Mouse (Mus musculus) midbrain, embryonic 10.5 days (tissue): Measurements from ENCODE around the gene Ctdnep1. TPM values are rescaled to one million over a fixed set of nuclear protein-coding genes. Genes with fewer than 3 reads are reported as not detected.

Experiments used
- DNase-seq: peaks from one replicate; pipeline ENCODE4 v3.0.0-alpha.2; 2017; ENCODE audit warnings: low spot score
- H3K27ac ChIP-seq: fragments of 300-500 bp; sonication (generic); replicated peaks from 2 replicates; pipeline ENCODE4 v1.5.1; 2016; ENCODE audit warnings: mild to moderate bottlenecking
- H3K27me3 ChIP-seq: fragments of 300-500 bp; sonication (generic); 2 replicates; pipeline ENCODE4 v1.6.1; 2016; ENCODE audit warnings: low read depth, mild to moderate bottlenecking; ENCODE audit not compliant: poor library complexity, severe bottlenecking
- H3K36me3 ChIP-seq: fragments of 300-500 bp; sonication (generic); 2 replicates; pipeline ENCODE4 v1.6.1; 2016; ENCODE audit warnings: mild to moderate bottlenecking, moderate library complexity
- H3K4me1 ChIP-seq: fragments of 300-500 bp; sonication (generic); 2 replicates; pipeline ENCODE4 v1.6.1; 2016
- H3K4me3 ChIP-seq: fragments of 300-500 bp; sonication (generic); 2 replicates; pipeline ENCODE4 v1.5.1; 2016; ENCODE audit warnings: mild to moderate bottlenecking, moderate library complexity
- H3K9me3 ChIP-seq: fragments of 300-500 bp; sonication (generic); replicated peaks from 2 replicates; pipeline ENCODE4 v1.6.1; 2016; ENCODE audit warnings: mild to moderate bottlenecking
- WGBS: fragments of 180-500 bp; shearing (Covaris S2); methylation state at CpG from one replicate; pipeline ENCODE4 v1.1.7; 2016; 5-methylcytosine and 5-hydroxymethylcytosine counted together
- polyA plus RNA-seq: library from polyadenylated mRNA; unstranded; fragments of >200 nt; fragmentation: Nextera tagmentation; extraction: Ambion mirVana; gene quantifications from 2 replicates; pipeline ENCODE4 v1.2.1, GENCODE M21; 2016

Gene Ctdnep1
- polyA plus RNA-seq, 1 experiment from 2014 or later: 26.3 TPM

- Histone ChIP-seq H3K4me1 (peaks cover 15% of the 10 kb centered on the region), H3K36me3 (peaks cover 77% of the 10 kb centered on the region)
- 87% methylated on average over 4 of the region's 4 CpGs for WGBS
Observed at GRCm38 (mm10) chr11:69976271-69976670, 4.7 kb upstream of the Ctdnep1 start.

GRCm38 (mm10) chr11:69979827-69980195 is 1.1 kb upstream of the Ctdnep1 start:
- no peaks in the 10 kb centered on the region for H3K9me3 ChIP-seq
- 4% methylated on average over 16 of the region's 16 CpGs for WGBS
- no peaks in the 10 kb centered on the region for H3K27me3 ChIP-seq
- H3K36me3 ChIP-seq: peaks cover 62% of the 10 kb centered on the region
- peak overlapping the region; percentile 99 for H3K4me3 ChIP-seq
- H3K4me1 ChIP-seq: peaks cover 39% of the 10 kb centered on the region
- peak overlapping the region; percentile 99 for H3K27ac ChIP-seq
- DNase-seq: no peak

More at GRCm38 (mm10) chr11:69976271-69976670, 4.7 kb upstream of the Ctdnep1 start:
- no peak overlapping the region for H3K4me3 ChIP-seq
- H3K9me3 ChIP-seq: no peaks in the 10 kb centered on the region
- no peak overlapping the region for H3K27ac ChIP-seq
- DNase-seq: no peak
- H3K27me3 ChIP-seq: no peaks in the 10 kb centered on the region

GRCm38 (mm10) chr11:69980196-69981140 is 488 bp upstream of the Ctdnep1 start:
- WGBS: under 1% methylated on average over 53 of the region's 60 CpGs

GRCm38 (mm10) chr11:69982225-69982624 is 1.3 kb downstream of the Ctdnep1 start, which contains the start of gene Elp5:
Elp5 (minus strand) TSS chr11:69982517.
- Histone ChIP-seq H3K4me1 (peaks cover 39% of the 10 kb centered on the region), H3K36me3 (peaks cover 60% of the 10 kb centered on the region), H3K4me3 (peak within 1 kb of the TSS; percentile 99), H3K27me3 (no peaks in the 10 kb centered on the region), H3K27ac (peak within 1 kb of the TSS; percentile 99), H3K9me3 (no peaks in the 10 kb centered on the region)
- no peak for DNase-seq
- 65% methylated on average over 8 of the region's 8 CpGs for WGBS

More at GRCm38 (mm10) chr11:69980196-69981140, 488 bp upstream of the Ctdnep1 start:
- H3K36me3 ChIP-seq: peaks cover 62% of the 10 kb centered on the region
- H3K27ac ChIP-seq: peak overlapping the region; percentile 99
- H3K27me3 ChIP-seq: no peaks in the 10 kb centered on the region
- H3K4me1 ChIP-seq: peaks cover 39% of the 10 kb centered on the region
- peak; percentile 99 for DNase-seq
- H3K9me3 ChIP-seq: no peaks in the 10 kb centered on the region
- peak overlapping the region; percentile 99 for H3K4me3 ChIP-seq

- WGBS: 37% methylated on average over 5 of the region's 5 CpGs
- H3K9me3 ChIP-seq: no peaks in the 10 kb centered on the region
- no peak for DNase-seq
- peak overlapping the region; percentile 18; the same call in 1 of the 2 replicates for H3K27ac ChIP-seq
- H3K4me3 ChIP-seq: peak overlapping the region; percentile 99
- no peaks in the 10 kb centered on the region for H3K27me3 ChIP-seq
- peaks cover 39% of the 10 kb centered on the region for H3K4me1 ChIP-seq
- peaks cover 60% of the 10 kb centered on the region for H3K36me3 ChIP-seq
Observed at GRCm38 (mm10) chr11:69982877-69983276, 1.9 kb downstream of the Ctdnep1 start.

GRCm38 (mm10) chr11:69983377-69983776 is 2.4 kb downstream of the Ctdnep1 start:
- DNase-seq: no peak
- Histone ChIP-seq H3K4me1 (peaks cover 39% of the 10 kb centered on the region), H3K4me3 (peak overlapping the region; percentile 99), H3K9me3 (no peaks in the 10 kb centered on the region), H3K36me3 (peaks cover 60% of the 10 kb centered on the region), H3K27ac (0 out of 2 replicates have a peak overlapping the region, but pooled peaks have one; percentile 18), H3K27me3 (no peaks in the 10 kb centered on the region)
- 87% methylated on average over 4 of the region's 4 CpGs for WGBS

GRCm38 (mm10) chr11:69984431-69984830 is 3.5 kb downstream of the Ctdnep1 start:
- no peaks in the 10 kb centered on the region for H3K9me3 ChIP-seq
- H3K4me3 ChIP-seq: peak overlapping the region; percentile 4; the same call in 1 of the 2 replicates
- peaks cover 65% of the 10 kb centered on the region for H3K36me3 ChIP-seq
- DNase-seq: no peak
- 92% methylated on average over 8 of the region's 8 CpGs for WGBS
- H3K4me1 ChIP-seq: peaks cover 30% of the 10 kb centered on the region
- no peaks in the 10 kb centered on the region for H3K27me3 ChIP-seq
- H3K27ac ChIP-seq: no peak overlapping the region

GRCm38 (mm10) chr11:69989949-69990348 is 9.0 kb downstream of the Ctdnep1 start:
- 93% methylated on average over 8 of the region's 8 CpGs for WGBS
- Histone ChIP-seq H3K4me3 (0 out of 2 replicates have a peak overlapping the region, but pooled peaks have one; percentile 0), H3K27me3 (no peaks in the 10 kb centered on the region), H3K4me1 (peaks cover 24% of the 10 kb centered on the region), H3K27ac (no peak overlapping the region), H3K36me3 (peaks cover 74% of the 10 kb centered on the region), H3K9me3 (no peaks in the 10 kb centered on the region)
- no peak for DNase-seq

GRCm38 (mm10) chr11:69990850-69991691 is 10.1 kb downstream of the Ctdnep1 start, which contains the start of gene Gabarap:
Gabarap (plus strand) TSS chr11:69991143.
- H3K4me3 ChIP-seq: peak within 1 kb of the TSS; percentile 82
- no peaks in the 10 kb centered on the region for H3K27me3 ChIP-seq
- under 1% methylated on average over 40 of the region's 40 CpGs for WGBS
- peak; percentile 94 for DNase-seq
- peaks cover 27% of the 10 kb centered on the region for H3K4me1 ChIP-seq
- H3K27ac ChIP-seq: peak within 1 kb of the TSS; percentile 94
- H3K9me3 ChIP-seq: no peaks in the 10 kb centered on the region
- peaks cover 65% of the 10 kb centered on the region for H3K36me3 ChIP-seq

GRCm38 (mm10) chr11:69991711-69992110 is 10.8 kb downstream of the Ctdnep1 start:
- H3K4me1 ChIP-seq: peaks cover 27% of the 10 kb centered on the region
- H3K36me3 ChIP-seq: peaks cover 58% of the 10 kb centered on the region
- WGBS: under 1% methylated on average over 15 of the region's 15 CpGs
- peak overlapping the region; percentile 94 for H3K27ac ChIP-seq
- no peaks in the 10 kb centered on the region for H3K27me3 ChIP-seq
- no peaks in the 10 kb centered on the region for H3K9me3 ChIP-seq
- DNase-seq: no peak
- H3K4me3 ChIP-seq: peak overlapping the region; percentile 82

- peak overlapping the region; percentile 55; the same call in 1 of the 2 replicates for H3K27ac ChIP-seq
- H3K9me3 ChIP-seq: no peaks in the 10 kb centered on the region
- H3K27me3 ChIP-seq: no peaks in the 10 kb centered on the region
- peak overlapping the region; percentile 82 for H3K4me3 ChIP-seq
- WGBS: 89% methylated on average over 10 of the region's 10 CpGs
- H3K4me1 ChIP-seq: peaks cover 33% of the 10 kb centered on the region
- DNase-seq: no peak
- peaks cover 52% of the 10 kb centered on the region for H3K36me3 ChIP-seq
Observed at GRCm38 (mm10) chr11:69992396-69992795, 11.4 kb downstream of the Ctdnep1 start.

- WGBS: 90% methylated on average over 3 of the region's 3 CpGs
- peaks cover 50% of the 10 kb centered on the region for H3K36me3 ChIP-seq
- H3K27me3 ChIP-seq: no peaks in the 10 kb centered on the region
Observed at GRCm38 (mm10) chr11:69992932-69993331, 12.0 kb downstream of the Ctdnep1 start.

More at GRCm38 (mm10) chr11:69992932-69993331, 12.0 kb downstream of the Ctdnep1 start:
- H3K27ac ChIP-seq: no peak overlapping the region
- peaks cover 39% of the 10 kb centered on the region for H3K4me1 ChIP-seq
- no peak for DNase-seq
- H3K4me3 ChIP-seq: peak overlapping the region; percentile 82; the same call in 1 of the 2 replicates
- no peaks in the 10 kb centered on the region for H3K9me3 ChIP-seq
